Mouse (Mus musculus) cerebellum, adult 9-11 months (tissue): ENCODE results near the gene Sel1l3.

Experiments
- DNase-seq: peaks from one replicate; pipeline ENCODE4 v3.0.0; 2022

The Sel1l3 gene

GRCm38 (mm10) chr5:53172256-53172636 lies 41.5 kb downstream of the Sel1l3 start:
- no peak for DNase-seq

- peak; percentile 51 for DNase-seq
Measured at GRCm38 (mm10) chr5:53171611-53172255, 42.0 kb downstream of the Sel1l3 start.

DNA sequence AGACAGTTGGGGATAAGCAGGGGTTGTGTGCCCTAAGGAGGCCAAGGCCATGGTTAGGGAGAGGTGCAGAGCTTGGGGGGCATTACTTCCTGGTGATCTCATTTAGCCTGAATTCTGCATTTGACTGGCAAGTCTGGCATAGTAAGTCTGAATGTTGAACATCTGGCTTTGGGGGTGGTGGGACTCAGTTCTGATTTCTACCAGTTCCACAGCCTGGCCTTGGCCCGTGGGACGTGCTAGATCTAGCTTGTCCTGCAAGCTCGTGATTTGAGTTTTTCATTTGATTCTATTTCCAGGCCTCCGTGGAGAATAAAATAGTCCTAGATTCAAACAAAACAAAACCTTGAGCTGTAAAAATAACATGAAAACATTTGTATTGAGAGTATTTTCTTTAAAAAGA lies 46.2 kb downstream of the Sel1l3 start:
- DNase-seq, result no peak

DNA sequence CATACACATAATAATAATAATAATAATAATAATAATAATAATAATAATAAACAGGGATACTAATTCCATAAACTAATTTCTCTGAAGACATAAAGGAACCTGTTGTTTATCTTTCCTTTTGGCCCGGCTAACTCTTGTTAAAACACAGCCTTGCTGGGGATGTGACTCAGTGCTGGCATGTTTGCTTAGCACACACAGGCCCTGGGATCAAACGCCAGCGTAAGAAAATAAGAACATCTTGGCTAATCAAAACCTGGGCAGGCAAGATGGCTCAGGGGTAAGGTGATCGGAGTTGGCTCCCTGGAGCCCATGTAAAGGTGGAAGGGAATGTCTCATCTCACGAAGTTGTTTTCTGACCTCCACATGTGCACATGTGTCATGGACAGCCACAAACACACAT lies 48.1 kb downstream of the Sel1l3 start:
- no peak for DNase-seq

- DNase-seq, result peak; percentile 72
Measured at GRCm38 (mm10) chr5:53162436-53162835, 51.3 kb downstream of the Sel1l3 start.

- peak; percentile 97 for DNase-seq
Measured at GRCm38 (mm10) chr5:53161506-53162186, 52.1 kb downstream of the Sel1l3 start.

GRCm38 (mm10) chr5:53160207-53160606 lies 53.5 kb downstream of the Sel1l3 start:
- DNase-seq, result no peak

DNA sequence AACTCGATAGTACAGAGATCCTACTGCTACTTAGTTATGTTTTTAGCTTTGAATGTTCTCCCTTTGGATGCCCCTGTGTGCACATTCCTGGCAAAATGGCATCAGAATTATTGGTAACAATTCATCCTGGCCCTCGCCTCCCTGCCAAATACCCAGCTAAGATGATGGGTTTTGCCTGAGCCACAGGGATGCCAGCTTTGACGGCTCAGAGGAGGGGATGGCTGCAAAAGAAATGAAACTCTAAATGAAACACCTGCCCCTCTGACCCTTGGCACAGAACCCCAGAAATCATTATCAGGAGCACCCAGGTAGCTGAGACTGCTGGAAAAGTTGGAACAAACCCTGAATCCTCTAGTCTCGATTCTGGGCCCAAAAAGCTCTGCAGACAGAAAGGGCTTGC lies 54.1 kb downstream of the Sel1l3 start:
- DNase-seq, result peak; percentile 69

- DNase-seq, result no peak
Measured at GRCm38 (mm10) chr5:53159166-53159565, 54.6 kb downstream of the Sel1l3 start.

GRCm38 (mm10) chr5:53155985-53156679 lies 57.6 kb downstream of the Sel1l3 start:
- DNase-seq, result no peak

- peak; percentile 74 for DNase-seq
Measured at GRCm38 (mm10) chr5:53154501-53154900, 59.2 kb downstream of the Sel1l3 start.

- DNase-seq, result no peak
Measured at GRCm38 (mm10) chr5:53154078-53154477, 59.6 kb downstream of the Sel1l3 start.

- no peak for DNase-seq
Measured at GRCm38 (mm10) chr5:53153144-53153543, 60.6 kb downstream of the Sel1l3 start.

DNA sequence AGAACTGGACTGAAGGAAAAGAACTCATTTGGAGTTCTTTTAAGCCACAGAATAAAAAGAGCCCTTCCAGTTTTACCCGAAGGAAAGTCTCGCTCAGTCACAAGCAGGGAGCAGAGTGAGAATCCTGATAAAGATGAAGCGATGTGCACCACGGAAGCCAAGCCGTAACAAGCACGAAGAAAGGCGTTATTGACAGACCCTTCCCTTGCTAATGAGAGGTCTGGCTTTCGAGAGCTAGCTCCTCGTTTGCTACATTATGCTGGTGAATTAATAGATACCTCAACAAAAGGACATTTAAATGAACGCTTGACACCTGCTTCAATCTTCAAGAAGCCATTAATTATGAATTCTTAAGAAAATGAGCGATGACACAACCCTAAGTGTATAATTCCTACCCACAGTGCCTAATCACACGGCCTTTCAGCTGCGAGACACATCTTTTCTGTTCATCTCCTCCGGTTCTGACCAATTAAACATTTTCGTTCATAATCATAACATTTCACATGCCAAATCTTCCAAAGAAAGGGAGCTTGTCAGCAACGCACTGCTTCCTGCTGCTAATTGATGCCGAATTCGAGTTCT lies 62.3 kb downstream of the Sel1l3 start:
- DNase-seq, result no peak

DNA sequence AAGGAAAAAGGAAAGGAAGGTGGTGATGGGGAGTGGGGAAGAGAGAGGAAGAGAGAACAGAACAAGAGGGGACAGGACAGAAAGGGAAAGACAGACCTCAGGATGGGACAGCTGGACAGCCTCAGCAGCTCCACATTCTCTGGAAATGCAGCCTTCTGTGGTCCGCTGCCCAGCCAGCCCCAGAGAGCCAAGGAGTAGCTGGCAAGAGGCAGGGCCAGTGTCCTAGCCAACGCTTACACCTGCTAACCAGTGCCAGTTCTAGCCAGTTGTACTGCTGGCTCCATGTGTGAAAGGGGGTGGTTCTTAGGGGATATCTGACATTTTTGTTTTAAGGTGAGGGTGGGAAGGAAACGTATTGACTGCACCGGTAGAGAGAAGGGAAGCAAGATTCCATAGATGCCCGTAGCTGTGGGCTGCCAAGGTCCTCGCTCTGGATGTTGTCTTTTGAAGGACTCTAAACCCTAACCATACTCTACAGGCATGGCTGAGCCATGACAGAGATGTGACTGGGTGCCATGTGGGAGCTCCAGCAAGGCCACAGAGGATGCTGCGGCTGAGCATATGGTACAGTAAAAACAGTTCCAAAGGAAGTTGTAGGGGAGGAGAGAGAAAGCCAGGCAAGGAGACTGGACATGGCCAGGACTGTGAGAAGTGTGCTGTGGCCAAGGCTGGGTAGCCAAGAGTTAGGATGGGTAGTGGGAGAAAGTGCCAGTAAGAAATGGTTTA lies 64.6 kb downstream of the Sel1l3 start:
- DNase-seq, result peak; percentile 88

- DNase-seq, result peak; percentile 66
Measured at GRCm38 (mm10) chr5:53148160-53148923, 65.4 kb downstream of the Sel1l3 start.

DNA sequence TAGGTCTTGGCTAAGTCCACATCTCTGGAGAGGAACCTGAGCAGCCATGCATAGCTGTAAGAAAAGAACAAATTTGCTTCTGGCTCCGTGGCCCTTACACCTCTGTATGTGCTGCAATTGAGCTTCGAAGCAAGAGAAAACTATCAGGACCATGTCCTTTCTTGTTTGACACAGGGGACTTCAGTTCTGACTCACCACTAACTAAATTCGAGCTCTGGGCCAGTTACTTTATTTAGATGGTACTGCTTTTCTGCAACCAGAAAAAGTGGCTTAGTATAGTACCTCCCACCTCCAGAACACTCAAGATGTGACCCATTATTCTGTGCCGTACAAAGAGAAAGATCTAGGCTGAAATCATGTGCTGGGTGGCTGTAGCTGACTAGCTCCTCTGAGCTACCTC lies 66.3 kb downstream of the Sel1l3 start:
- no peak for DNase-seq

DNA sequence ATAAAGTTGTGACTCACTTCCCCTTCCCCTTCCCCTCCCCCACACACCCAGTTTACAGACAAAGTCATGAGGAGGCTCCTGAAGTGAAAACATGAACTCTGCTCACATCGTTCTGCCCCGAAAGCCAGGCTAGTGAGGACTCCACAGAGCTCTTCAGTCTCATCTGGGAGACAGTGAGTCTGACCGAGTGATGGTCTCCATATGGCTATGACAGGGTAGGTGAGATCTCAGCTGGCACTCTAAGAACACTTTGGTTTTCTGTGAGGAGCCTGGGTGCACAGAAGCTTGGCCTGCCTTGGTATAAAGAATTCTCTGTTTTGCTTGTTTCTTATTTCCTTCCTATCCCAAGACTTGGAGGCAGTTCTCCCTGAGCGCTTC lies 67.1 kb downstream of the Sel1l3 start:
- DNase-seq, result no peak

- DNase-seq, result no peak
Measured at GRCm38 (mm10) chr5:53146049-53146683, 67.6 kb downstream of the Sel1l3 start.

GRCm38 (mm10) chr5:53142587-53142986 lies 71.1 kb downstream of the Sel1l3 start:
- peak; percentile 92 for DNase-seq

DNA sequence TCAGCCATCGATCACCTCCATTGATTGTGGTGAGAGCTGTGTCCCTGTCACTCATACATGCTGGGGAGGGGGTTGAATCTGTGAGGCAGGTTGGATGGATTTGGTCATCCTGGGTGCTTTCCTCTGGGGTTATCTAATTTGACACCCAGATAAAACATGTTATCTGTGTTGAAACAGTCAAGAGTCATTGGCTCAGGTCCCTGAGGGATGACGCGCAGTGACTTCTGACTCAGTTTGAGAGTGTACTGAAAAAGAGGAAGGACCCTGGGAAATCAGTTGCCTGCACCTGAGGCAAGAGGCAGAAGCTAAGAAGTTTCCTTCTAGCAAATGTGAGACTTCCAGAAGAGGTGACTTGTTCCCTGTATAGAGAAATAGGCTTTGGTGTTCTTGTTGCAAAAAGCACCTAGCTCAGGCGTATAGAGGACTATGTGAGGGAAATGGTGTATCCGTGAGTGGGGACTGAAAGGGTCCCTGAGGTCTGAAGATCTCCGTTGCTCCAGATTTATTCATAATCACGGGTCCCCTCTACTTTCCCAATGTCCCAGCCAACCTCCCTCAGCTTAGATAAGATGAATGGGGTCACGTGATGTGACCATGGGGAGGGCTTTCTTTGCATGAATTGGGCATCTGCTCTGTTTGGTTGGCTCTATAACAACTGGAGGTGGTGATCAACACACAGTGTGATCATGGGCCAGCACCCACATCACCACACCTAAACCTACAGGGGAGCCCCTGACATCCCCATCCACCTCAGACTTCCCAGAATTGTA lies 73.4 kb downstream of the Sel1l3 start:
- no peak for DNase-seq
